Mouse (Mus musculus): ENCODE results near the gene Sema4g.

Gene Sema4g

GRCm38 (mm10) chr19:45048644-45049365 is 59.9 kb downstream of the Sema4g start:
- DNase-seq (ENCODE audit: low read depth, low spot score): no peak

GRCm38 (mm10) chr19:45049523-45049922 is 60.6 kb downstream of the Sema4g start:
- DNase-seq (ENCODE audit: low read depth, low spot score): no peak

All from ZHBTc4 (cell line).